Mouse (Mus musculus) liver, embryonic 11.5 days (tissue): ENCODE data around the gene Rbm5. TPM values are rescaled to one million over a fixed set of nuclear protein-coding genes. Genes with fewer than 3 reads are reported as not detected.

Experiments
- ATAC-seq: fragments of 200-750 bp; cut with Nextera tagmentation; replicated peaks from 2 replicates; pipeline ENCODE4 v1.8.0; 2017; ENCODE audit warnings: moderate number of reproducible peaks, mild to moderate bottlenecking, moderate TSS enrichment, moderate library complexity; ENCODE audit not compliant: low FRiP score
- DNase-seq: peaks from one replicate; pipeline ENCODE4 v3.0.0-alpha.2; 2017; ENCODE audit warnings: low spot score
- H3K27ac ChIP-seq: fragments of 300-500 bp; sonication (generic); 2 replicates; pipeline ENCODE4 v1.5.1; 2014; ENCODE audit warnings: mild to moderate bottlenecking, low read depth, low read length, control low read depth
- H3K27me3 ChIP-seq: fragments of 300-500 bp; sonication (generic); replicated peaks from 2 replicates; pipeline ENCODE4 v1.6.1; 2014; ENCODE audit warnings: low read length, mixed read lengths; ENCODE audit not compliant: control insufficient read depth, insufficient read depth
- H3K36me3 ChIP-seq: fragments of 300-500 bp; sonication (generic); 2 replicates; pipeline ENCODE4 v1.6.1; 2014; ENCODE audit warnings: mild to moderate bottlenecking, low read length, moderate library complexity, mixed read lengths; ENCODE audit not compliant: control insufficient read depth, insufficient read depth
- H3K4me1 ChIP-seq: fragments of 300-500 bp; sonication (generic); replicated peaks from 2 replicates; pipeline ENCODE4 v1.6.1; 2014; ENCODE audit warnings: low read length, mixed read lengths; ENCODE audit not compliant: control insufficient read depth, insufficient read depth
- H3K4me2 ChIP-seq: fragments of 300-500 bp; sonication (generic); 2 replicates; pipeline ENCODE4 v1.6.1; 2014; ENCODE audit warnings: mild to moderate bottlenecking, control low read depth, moderate library complexity
- H3K4me3 ChIP-seq: fragments of 300-500 bp; sonication (generic); 2 replicates; pipeline ENCODE4 v1.5.1; 2014; ENCODE audit warnings: low read depth, low read length, control low read depth
- H3K9ac ChIP-seq: fragments of 300-500 bp; sonication (generic); 2 replicates; pipeline ENCODE4 v1.6.1; 2014; ENCODE audit warnings: low read depth, low read length, control low read depth
- H3K9me3 ChIP-seq: fragments of 300-500 bp; sonication (generic); 2 replicates; pipeline ENCODE4 v1.6.1; 2016; ENCODE audit warnings: low read length, inconsistent platforms, mixed read lengths; ENCODE audit not compliant: control insufficient read depth
- WGBS: fragments of 180-500 bp; shearing (Covaris S2); extraction: QIAGEN DNeasy Blood & Tissue Kit; methylation state at CpG from one replicate; pipeline ENCODE4 v1.1.7; 2014; 5-methylcytosine and 5-hydroxymethylcytosine counted together
- polyA plus RNA-seq: library from polyadenylated mRNA; unstranded; fragments of >200 nt; fragmentation: Nextera tagmentation; extraction: Ambion mirVana; gene quantifications from 2 replicates; pipeline ENCODE4 v1.2.1, GENCODE M21; 2014

The Rbm5 gene
- polyA plus RNA-seq, 1 experiment from 2014 or later = 123 TPM

DNA sequence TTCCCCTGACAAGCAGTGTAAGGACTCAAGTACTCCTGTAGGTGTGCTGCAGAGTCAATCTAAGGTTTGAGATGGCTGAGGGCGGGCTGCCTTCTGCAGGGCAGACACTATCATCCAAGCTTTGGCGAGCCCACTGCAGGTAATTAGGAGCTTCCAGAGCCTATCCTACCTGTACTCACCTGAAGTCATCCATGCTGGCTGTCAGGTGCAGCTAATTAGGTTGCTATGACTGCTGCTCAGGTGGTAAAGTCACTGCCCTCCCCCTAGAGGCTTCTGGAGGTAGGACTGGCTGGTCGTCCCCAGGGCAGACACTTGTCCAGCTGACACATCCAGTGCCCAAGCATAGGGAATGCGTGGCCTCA is 32.0 kb downstream of the Rbm5 start:
- peaks cover 38% of the 10 kb centered on the region for H3K4me1 ChIP-seq
- peak; percentile 65 for DNase-seq
- ATAC-seq = peak; percentile 58

DNA sequence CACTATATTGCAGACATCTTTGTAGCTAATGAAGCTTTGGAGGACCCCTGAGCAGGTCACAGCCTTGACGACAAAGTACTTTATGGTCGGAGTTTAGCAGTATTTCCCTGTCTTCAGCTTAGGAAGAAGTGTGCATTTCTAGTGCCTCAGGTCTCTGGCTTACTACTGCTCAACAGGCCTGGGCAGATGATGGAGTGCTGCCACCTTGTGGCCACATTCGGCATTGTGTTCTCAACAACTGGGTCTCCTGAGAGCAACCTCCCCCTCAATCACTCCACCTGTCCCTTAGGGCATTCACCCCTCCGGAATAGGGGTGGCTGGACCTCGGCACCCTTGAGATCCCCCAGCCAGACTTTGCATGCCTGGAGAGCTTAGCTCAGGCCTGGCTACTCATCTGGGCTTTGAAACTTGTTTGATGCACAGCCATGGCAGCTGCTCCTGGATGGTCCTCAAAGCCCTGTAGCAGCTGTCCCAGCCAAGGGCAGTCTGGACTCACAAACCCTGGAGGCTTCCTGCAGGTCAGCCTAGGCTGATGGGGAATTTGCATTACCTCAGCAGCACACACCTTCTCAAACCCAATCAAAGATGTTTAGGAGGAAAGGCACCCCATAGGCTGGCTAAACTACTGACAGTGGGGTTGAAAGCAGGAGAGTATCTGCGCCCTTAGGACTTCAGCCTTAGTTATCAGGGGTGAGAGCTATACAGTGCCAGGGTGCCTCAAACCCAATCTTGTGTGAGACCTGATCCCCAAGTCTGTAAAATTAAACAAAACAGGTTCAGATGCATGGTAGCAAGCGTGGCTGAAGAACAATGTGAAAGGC is 32.6 kb downstream of the Rbm5 start:
- 21% methylated on average over 7 of the region's 7 CpGs for WGBS
- Histone ChIP-seq H3K4me3 (no peak overlapping the region), H3K9me3 (no peaks in the 10 kb centered on the region), H3K9ac (no peak overlapping the region), H3K4me2 (no peak overlapping the region), H3K36me3 (peaks cover 31% of the 10 kb centered on the region), H3K4me1 (peaks cover 38% of the 10 kb centered on the region), H3K27me3 (peaks cover 23% of the 10 kb centered on the region), H3K27ac (no peak overlapping the region)
- peak; percentile 76 for ATAC-seq
- peak; percentile 88 for DNase-seq

More for the DNA sequence above, 32.0 kb downstream of the Rbm5 start:
- Histone ChIP-seq H3K4me3 (no peak overlapping the region), H3K27ac (no peak overlapping the region), H3K9ac (no peak overlapping the region), H3K9me3 (no peaks in the 10 kb centered on the region), H3K27me3 (peaks cover 23% of the 10 kb centered on the region), H3K4me2 (no peak overlapping the region), H3K36me3 (peaks cover 37% of the 10 kb centered on the region)
- WGBS = 58% methylated on average over 4 of the region's 4 CpGs

DNA sequence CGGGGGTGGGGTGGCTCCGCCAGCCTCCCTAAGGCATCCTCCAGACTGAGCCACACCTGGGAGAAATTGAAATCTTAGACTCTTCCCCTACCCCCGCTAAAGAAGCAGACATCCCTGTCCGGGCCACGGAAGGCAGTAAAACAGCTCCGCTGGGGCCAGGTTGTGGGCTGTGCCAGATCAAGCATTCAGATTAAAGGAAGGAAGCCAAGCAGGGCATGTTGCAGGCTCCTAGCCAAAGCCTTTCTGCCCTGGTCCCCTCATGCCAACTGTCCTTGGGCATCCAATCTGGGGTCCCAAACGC is 34.7 kb downstream of the Rbm5 start:
- no peaks in the 10 kb centered on the region for H3K9me3 ChIP-seq
- no peak overlapping the region for H3K4me3 ChIP-seq
- WGBS = 1% methylated on average over 7 of the region's 7 CpGs
- no peak overlapping the region for H3K27ac ChIP-seq
- no peak for ATAC-seq
- no peak for DNase-seq
- H3K4me2 ChIP-seq = peak overlapping the region; percentile 40
- H3K27me3 ChIP-seq = peaks cover 23% of the 10 kb centered on the region
- H3K4me1 ChIP-seq = peaks cover 38% of the 10 kb centered on the region
- peaks cover 14% of the 10 kb centered on the region for H3K36me3 ChIP-seq
- H3K9ac ChIP-seq = no peak overlapping the region

DNA sequence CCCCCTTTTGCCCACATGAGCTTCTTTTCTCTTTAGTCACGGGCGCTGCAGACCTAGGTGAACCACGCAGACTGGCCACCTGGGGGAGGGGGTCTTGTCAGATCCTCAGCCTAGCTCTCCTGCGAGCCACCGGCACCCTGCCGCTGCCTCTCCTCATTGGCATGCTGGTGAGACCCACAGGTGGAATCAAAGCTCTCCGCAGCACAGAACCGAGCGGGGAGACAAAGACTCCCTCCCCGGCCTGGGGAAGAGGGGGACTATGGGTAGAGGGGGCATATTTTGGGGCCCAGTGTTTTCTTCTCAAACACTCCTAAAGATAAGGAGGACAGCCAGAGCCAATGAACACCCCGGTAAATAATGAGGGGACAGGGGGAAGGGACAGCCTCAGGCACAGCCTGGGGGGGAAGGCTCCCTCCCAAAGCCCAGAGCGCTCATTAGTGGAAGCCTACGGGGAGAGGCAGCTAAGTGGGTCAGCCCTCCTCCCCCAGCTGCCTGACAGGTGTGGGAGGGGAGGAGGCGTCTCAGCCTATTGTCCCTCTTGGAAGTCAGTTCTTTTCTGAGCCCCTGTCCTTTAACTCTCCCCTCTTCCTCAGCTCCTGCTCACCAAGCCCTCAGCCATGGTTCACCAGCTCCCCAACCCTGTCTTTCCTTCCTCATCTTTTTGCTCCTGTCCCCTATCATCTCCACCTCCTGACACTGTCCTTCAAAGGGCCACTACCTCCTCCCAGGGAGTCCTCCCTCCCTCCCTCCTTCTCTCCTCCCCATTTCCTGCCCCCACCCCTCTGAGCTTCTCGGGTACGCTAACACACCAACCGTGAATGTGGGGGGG is 35.2 kb downstream of the Rbm5 start:
- ATAC-seq (no peak), DNase-seq (no peak)
- Histone ChIP-seq H3K27ac (no peak overlapping the region), H3K4me3 (no peak overlapping the region), H3K9me3 (no peaks in the 10 kb centered on the region), H3K36me3 (peaks cover 9% of the 10 kb centered on the region), H3K9ac (no peak overlapping the region), H3K4me1 (peaks cover 38% of the 10 kb centered on the region), H3K4me2 (peak overlapping the region; percentile 40), H3K27me3 (peaks cover 23% of the 10 kb centered on the region)
- WGBS = 10% methylated on average over 17 of the region's 17 CpGs

DNA sequence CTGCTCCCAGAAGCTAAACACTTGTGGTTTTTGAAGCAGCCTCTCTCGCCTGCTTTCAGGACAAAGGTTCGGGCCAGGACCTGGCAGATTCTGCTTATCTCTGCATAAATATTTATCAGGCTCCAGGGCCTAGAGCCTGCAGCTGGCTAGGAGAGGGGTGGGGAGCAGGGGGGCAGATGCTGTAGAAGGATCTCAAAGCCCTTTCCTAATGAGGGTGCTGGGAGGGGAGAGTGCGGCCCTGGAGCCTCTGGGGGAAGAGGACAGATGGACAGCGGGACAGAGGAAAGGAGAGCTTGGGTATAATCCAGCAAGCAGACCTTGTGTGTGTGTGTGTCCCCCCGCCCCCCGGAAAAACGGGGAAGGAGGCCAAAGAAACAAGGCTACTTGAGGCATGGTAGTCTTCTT is 36.2 kb downstream of the Rbm5 start:
- Histone ChIP-seq H3K4me3 (no peak overlapping the region), H3K9me3 (no peaks in the 10 kb centered on the region), H3K4me1 (peaks cover 41% of the 10 kb centered on the region), H3K4me2 (no peak overlapping the region), H3K27me3 (peaks cover 23% of the 10 kb centered on the region), H3K27ac (no peak overlapping the region), H3K36me3 (peaks cover 4% of the 10 kb centered on the region; the same call in 1 of the 2 replicates), H3K9ac (no peak overlapping the region)
- DNase-seq (no peak), ATAC-seq (no peak)
- 24% methylated on average over 7 of the region's 7 CpGs for WGBS

DNA sequence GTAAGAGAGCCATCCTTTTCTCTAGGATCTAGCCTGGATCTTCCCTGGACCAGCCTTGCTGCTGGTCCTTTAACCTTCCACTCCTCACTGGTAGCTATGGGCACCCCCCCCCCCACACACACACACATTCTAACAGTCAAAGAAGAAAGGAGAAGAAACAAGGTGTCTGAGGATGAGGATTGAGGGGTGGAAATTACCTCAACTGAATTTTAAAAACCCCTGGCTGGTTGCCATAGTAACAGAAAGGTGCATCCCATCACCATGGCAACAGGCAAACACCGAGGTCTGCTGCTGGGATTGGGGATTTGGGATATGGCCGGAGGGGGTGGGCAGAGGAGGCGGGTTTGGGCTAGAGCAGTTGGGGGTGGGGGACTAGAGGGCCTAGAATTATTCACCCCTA is 41.1 kb downstream of the Rbm5 start:
- H3K27ac ChIP-seq = no peak overlapping the region
- peaks cover 18% of the 10 kb centered on the region for H3K4me1 ChIP-seq
- peaks cover 4% of the 10 kb centered on the region; the same call in 1 of the 2 replicates for H3K27me3 ChIP-seq
- H3K4me3 ChIP-seq = no peak overlapping the region
- H3K36me3 ChIP-seq = no peaks in the 10 kb centered on the region
- ATAC-seq (no peak), DNase-seq (no peak)
- H3K4me2 ChIP-seq = no peak overlapping the region
- no peaks in the 10 kb centered on the region for H3K9me3 ChIP-seq
- no peak overlapping the region for H3K9ac ChIP-seq
- 46% methylated on average over 3 of the region's 3 CpGs for WGBS

DNA sequence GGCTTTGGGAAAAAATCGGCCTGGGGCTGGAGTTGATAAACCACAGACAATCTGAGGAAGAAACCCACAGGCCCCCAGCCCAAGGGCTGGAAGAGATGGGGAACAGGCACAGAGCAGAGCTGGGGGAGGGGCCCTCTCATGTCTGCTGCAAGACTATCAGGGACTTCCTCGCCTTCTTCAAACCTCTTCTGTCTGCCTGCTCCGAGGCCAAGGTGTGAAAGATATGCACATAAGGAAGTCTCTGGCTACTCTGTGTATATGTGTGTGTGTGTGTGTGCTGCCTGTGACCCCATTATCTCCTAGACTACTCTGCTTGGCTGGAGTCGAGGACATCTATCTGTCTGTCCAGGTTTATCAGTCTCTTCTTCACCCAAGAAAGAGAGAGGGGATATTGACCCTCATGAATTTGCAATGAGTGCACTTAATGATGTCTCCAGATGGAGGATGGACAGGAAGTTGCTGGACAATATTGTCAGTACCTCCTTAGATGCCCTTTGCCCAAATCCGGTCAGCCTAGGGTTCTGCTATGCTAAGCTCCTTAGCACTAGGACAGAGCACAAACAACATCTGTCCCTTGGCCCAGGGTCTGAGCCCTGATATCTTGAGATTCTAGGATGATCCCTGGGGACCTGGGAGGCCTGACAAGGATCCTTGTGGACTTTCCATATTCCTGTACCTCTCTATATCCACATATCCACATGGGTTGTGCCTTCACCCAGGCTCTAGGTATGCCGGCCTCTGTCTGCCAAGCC is 41.7 kb downstream of the Rbm5 start:
- 35% methylated on average over 6 of the region's 6 CpGs for WGBS
- DNase-seq (no peak), ATAC-seq (0 out of 2 replicates have a peak, but pooled peaks have one; percentile 5)
- H3K9me3 ChIP-seq = no peaks in the 10 kb centered on the region
- H3K27me3 ChIP-seq = peaks cover under 1% of the 10 kb centered on the region; the same call in 1 of the 2 replicates
- H3K9ac ChIP-seq = 0 out of 2 replicates have a peak overlapping the region, but pooled peaks have one; percentile 7
- no peak overlapping the region for H3K4me3 ChIP-seq
- H3K4me1 ChIP-seq = peaks cover 19% of the 10 kb centered on the region
- no peak overlapping the region for H3K27ac ChIP-seq
- no peaks in the 10 kb centered on the region for H3K36me3 ChIP-seq
- no peak overlapping the region for H3K4me2 ChIP-seq

DNA sequence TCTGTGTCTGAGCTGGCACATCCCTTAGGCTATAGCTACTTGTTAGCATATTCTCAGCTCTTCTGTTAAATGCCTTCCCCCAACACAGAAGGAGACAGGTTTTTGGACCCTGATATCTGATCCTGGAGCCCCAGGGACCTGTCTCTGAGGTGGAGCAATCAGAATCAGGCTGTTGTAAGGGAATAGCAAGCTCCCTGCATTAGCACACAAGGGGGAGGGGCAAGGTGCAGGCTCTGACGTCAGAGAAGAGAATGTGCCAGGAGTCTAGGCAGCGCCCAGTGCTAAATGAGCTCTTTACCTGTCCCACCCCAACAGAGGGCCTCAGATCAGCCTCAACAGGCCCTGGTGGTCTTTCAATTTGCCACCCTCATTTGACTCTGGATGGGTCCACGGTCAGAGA is 43.8 kb downstream of the Rbm5 start:
- no peak for ATAC-seq
- 59% methylated on average over 3 of the region's 3 CpGs for WGBS
- Histone ChIP-seq H3K9ac (no peak overlapping the region), H3K4me2 (no peak overlapping the region), H3K4me1 (peaks cover 31% of the 10 kb centered on the region), H3K9me3 (no peaks in the 10 kb centered on the region), H3K36me3 (no peaks in the 10 kb centered on the region), H3K27ac (no peak overlapping the region), H3K27me3 (0 out of 2 replicates have a peak, but pooled peaks cover 11% of the 10 kb centered on the region), H3K4me3 (no peak overlapping the region)
- DNase-seq = no peak
